Mouse (Mus musculus): ENCODE data around the gene Cfap97d2. TPM values are rescaled to one million over a fixed set of nuclear protein-coding genes. Genes with fewer than 3 reads are reported as not detected.

The Cfap97d2 gene
- polyA plus RNA-seq (2012), result not detected in 2 replicates

DNA sequence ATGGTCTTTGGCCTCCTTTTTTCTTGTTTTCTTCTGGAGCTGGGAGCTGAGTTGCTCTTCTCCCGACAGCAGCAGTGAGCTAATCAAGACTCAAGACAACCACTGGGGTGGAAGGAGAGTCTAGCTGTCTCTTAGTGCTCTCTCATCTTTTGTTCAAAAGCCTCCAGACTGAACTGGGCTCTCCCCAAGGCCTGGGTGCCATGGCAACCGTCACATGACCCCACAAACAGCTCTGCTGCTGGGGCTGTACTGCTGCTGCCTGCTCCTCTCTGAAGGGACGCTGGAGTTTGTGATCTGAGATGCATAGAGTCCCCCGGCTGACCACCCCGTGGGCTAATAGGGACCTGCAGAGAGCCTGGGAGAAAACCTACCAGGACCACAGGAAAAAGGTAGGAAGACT, at the start of gene Cfap97d2:
Gene Cfap97d2 (plus strand): TSS at position 222 of the 400 bp plus-strand sequence.

DNA sequence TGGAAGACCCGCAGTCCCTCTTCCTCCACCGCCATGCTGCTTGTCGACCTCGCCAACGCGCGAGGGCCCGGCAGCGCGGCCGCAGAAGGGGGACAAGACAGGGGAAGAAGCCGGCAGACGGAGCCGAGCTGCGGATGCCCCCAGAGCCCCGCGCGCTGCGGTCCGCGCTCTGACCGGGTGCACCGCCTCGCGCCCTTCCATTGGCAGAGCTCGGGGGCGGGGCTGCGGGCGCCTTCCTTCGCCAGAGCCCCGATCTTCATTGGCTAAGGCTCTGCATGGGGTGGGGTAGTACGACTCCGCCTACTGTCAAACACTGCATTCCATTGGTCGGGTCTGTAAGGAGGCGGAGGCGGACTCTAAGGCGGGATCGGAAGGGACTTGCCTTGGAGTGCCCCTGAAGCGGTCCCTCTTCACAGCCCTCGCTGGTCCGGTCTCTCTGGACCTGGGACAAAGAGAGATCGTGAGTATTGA, 28.2 kb upstream of the Cfap97d2 start, which contains the start of gene Rasa3:
Gene Rasa3 (minus strand): TSS at position 191 of the 471 bp plus-strand sequence.

GRCm38 (mm10) chr8:13756982-13757804, 51.5 kb downstream of the Cfap97d2 start, which contains the start of gene Cdc16:
Gene Cdc16 (plus strand): TSS chr8:13757676.

DNA sequence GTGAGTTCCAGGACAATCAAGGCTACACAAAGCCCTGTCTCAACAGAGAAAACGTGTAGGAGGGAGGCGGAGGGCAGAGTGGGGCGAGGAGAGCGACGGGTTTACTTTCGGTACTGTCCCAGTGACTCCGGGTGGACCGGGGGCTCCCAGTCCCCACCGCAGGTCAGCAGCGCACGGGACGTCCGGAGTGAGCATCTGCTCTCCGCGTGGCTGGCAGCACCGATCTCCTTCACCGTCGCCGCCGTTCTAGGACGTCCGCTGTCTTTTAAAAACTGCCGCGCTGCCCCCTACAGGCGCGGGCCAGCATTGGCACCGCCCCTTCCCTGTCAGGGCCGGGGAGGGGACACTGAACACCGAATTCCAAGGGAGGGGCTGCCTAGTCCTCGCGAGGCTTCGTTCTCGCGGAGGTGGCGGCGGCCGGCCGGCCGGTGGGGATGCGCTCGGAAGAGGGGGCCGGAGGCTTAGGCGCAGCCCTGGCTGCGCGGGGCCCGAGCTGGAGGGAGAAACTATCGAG, 79.6 kb downstream of the Cfap97d2 start, which contains the start of gene Upf3a:
Gene Upf3a (plus strand): TSS at position 366 of the 514 bp plus-strand sequence.

Other genes starting within 250 kb of the Cfap97d2 start
- 0.14 and 0.58 TPM in 2 replicates for gene Gas6, start 211.4 kb upstream of the Cfap97d2 start, polyA plus RNA-seq (2012)
- 0.85 TPM in 1 of 2 replicates, not detected in the other for gene 1700029H14Rik, start 143.4 kb upstream of the Cfap97d2 start, polyA plus RNA-seq (2012)
- gene Rasa3, start 28.3 kb upstream of the Cfap97d2 start, polyA plus RNA-seq (2012), result 33.2 and 37.3 TPM in 2 replicates
- gene Cdc16, start 51.8 kb downstream of the Cfap97d2 start, polyA plus RNA-seq (2012), result 17.5 and 18.4 TPM in 2 replicates
- gene Upf3a, start 79.7 kb downstream of the Cfap97d2 start, polyA plus RNA-seq (2012), result 35.0 and 53.0 TPM in 2 replicates
- 0.18 and 0.67 TPM in 2 replicates for gene AF366264, start 132.5 kb downstream of the Cfap97d2 start, polyA plus RNA-seq (2012)
- 7.2 and 7.4 TPM in 2 replicates for gene Champ1, start 163.8 kb downstream of the Cfap97d2 start, polyA plus RNA-seq (2012)
- 5.3 and 5.9 TPM in 2 replicates for gene Coprs, start 184.4 kb downstream of the Cfap97d2 start, polyA plus RNA-seq (2012)

All from megakaryocyte-erythroid progenitor cell, adult 5 weeks (primary cell).